In the genomic region with DNA sequence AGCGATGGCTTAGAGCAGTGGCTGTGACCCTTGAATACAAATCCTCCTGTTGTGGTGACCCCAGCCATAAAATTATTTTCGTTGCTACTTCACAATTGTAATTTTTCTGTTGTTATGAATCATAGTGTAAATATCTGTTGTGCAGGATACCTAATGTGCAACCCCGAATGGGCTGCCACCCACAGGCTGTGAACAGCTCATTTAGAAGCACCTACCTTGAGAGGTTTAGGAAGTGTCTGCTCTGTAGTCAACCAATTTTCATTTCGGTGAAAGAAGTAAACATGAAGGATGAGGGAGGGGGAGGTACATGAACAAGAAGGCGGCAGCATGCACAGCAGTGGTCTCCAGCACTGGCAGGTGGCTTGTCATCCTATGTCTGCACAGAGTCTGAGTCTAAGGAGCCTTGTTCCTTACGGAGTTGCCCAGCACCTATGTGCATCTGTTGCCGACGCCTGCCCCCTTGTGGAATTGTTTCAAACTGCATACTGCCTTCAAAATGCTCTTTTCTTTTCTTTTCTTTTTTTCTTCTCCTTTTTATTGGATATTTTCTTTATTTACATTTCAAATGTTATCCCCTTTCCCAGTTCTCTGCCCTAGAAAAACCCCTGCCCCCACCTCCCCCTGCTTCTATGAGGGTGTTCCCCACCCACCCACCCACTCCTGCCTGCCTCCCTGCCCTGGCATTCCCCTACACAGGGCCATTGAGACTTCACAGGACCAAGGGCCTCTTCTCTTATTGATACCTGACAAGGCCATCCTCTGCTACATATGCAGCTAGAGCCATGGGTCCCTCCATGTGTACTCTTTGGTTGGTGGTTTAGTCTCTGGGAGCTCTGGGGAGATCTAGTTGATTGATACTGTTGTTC, we compare ENCODE assay signal across 8 mouse cellular contexts. TPM values are rescaled to one million over a fixed set of nuclear protein-coding genes. Genes with fewer than 3 reads are reported as not detected.
A peak's percentile ranks its signal among the peaks of the same experiment; 100 is the strongest.
DNase-seq lines count a peak whose midpoint lies in the region; ATAC-seq lines count a peak whose summit lies in the region.

No protein-coding gene starts in this region.

- peak; percentile 11 for DNase-seq in cerebellum, adult 11 months
- no peak for DNase-seq in cerebellum, adult 11-12 months
- DNase-seq in ES-CJ7 (ENCODE audit: low read depth, low spot score), result peak; percentile 58
- peak; percentile 19 for DNase-seq in cerebellum, adult 9-10 months
- peak; percentile 69 for DNase-seq in forelimb bud, embryonic 11.5 days (ENCODE audit: low read depth, low spot score)
- peak; percentile 47 to 85 for DNase-seq in kidney, postnatal 36 days
- peak; percentile 49 for DNase-seq in right cerebral cortex, postnatal 25 days

- peak; percentile 87 for ATAC-seq in megakaryocyte, adult 5-6 weeks (ENCODE audit: poor library complexity, severe bottlenecking)

RNA-seq across cellular contexts. Expression of a gene that starts 25.8 kb away (rescaled TPM):
- 34.4 and 36.6 TPM in 2 replicates for total RNA-seq in megakaryocyte, adult 5-6 weeks (2015)
- total RNA-seq in megakaryocyte, adult 5-6 weeks (2017), result 20.5 and 21.5 TPM in 2 replicates

RNA-seq across cellular contexts. Expression of a gene that starts 29.3 kb away (rescaled TPM):
- total RNA-seq in megakaryocyte, adult 5-6 weeks (2015), result not detected in 2 replicates
- not detected in 2 replicates for total RNA-seq in megakaryocyte, adult 5-6 weeks (2017)
